Mouse (Mus musculus) midbrain, embryonic 14.5 days (tissue): ENCODE data around the gene Cux2. TPM values are rescaled to one million over a fixed set of nuclear protein-coding genes. Genes with fewer than 3 reads are reported as not detected.
A peak's percentile ranks its signal among the peaks of the same experiment; 100 is the strongest.

ENCODE experiments used
- ATAC-seq: fragments of 200-750 bp; cut with Nextera tagmentation; 2 replicates; pipeline ENCODE4 v1.8.0; 2017; ENCODE audit warnings: moderate number of reproducible peaks, moderate library complexity; ENCODE audit not compliant: low FRiP score, low TSS enrichment
- DNase-seq: peaks from one replicate; pipeline ENCODE4 v3.0.0-alpha.2; 2015
- H3K27ac ChIP-seq: fragments of 300-500 bp; sonication (generic); replicated peaks from 2 replicates; pipeline ENCODE4 v1.5.1; 2014; ENCODE audit warnings: mild to moderate bottlenecking, low read depth, low read length, moderate library complexity
- H3K27me3 ChIP-seq: fragments of 300-500 bp; sonication (generic); 2 replicates; pipeline ENCODE4 v1.6.1; 2014; ENCODE audit warnings: low read length, control low read depth, mixed read lengths; ENCODE audit not compliant: control insufficient read depth, insufficient read depth
- H3K36me3 ChIP-seq: fragments of 300-500 bp; sonication (generic); 2 replicates; pipeline ENCODE4 v1.6.1; 2014; ENCODE audit warnings: low read length, control low read depth; ENCODE audit not compliant: control insufficient read depth, insufficient read depth
- H3K4me1 ChIP-seq: fragments of 300-500 bp; sonication (generic); 2 replicates; pipeline ENCODE4 v1.6.1; 2014; ENCODE audit warnings: mild to moderate bottlenecking, antibody characterized with exemption, low read length, control low read depth; ENCODE audit not compliant: control insufficient read depth, insufficient read depth
- H3K4me2 ChIP-seq: fragments of 300-500 bp; sonication (generic); 2 replicates; pipeline ENCODE4 v1.6.1; 2014; ENCODE audit warnings: mild to moderate bottlenecking, low read length, moderate library complexity
- H3K4me3 ChIP-seq: fragments of 300-500 bp; sonication (generic); replicated peaks from 2 replicates; pipeline ENCODE4 v1.5.1; 2014; ENCODE audit warnings: low read depth, low read length
- H3K9ac ChIP-seq: fragments of 300-500 bp; sonication (generic); replicated peaks from 2 replicates; pipeline ENCODE4 v1.6.1; 2014; ENCODE audit warnings: mild to moderate bottlenecking, low read length, moderate library complexity
- H3K9me3 ChIP-seq: fragments of 300-500 bp; sonication (generic); 2 replicates; pipeline ENCODE4 v1.6.1; 2016; ENCODE audit warnings: low read length, control low read depth, mixed read lengths; ENCODE audit not compliant: control insufficient read depth
- WGBS: fragments of 180-500 bp; shearing (Covaris S2); extraction: QIAGEN DNeasy Blood & Tissue Kit; methylation state at CpG from one replicate; pipeline ENCODE4 v1.1.7; 2014; 5-methylcytosine and 5-hydroxymethylcytosine counted together
- polyA plus RNA-seq: library from polyadenylated mRNA; unstranded; fragments of >200 nt; fragmentation: Nextera tagmentation; extraction: Ambion mirVana; gene quantifications from 2 replicates; pipeline ENCODE4 v1.2.1, GENCODE M21; 2014

Gene Cux2
- polyA plus RNA-seq, 1 experiment from 2014 or later = 28.8 TPM

DNA sequence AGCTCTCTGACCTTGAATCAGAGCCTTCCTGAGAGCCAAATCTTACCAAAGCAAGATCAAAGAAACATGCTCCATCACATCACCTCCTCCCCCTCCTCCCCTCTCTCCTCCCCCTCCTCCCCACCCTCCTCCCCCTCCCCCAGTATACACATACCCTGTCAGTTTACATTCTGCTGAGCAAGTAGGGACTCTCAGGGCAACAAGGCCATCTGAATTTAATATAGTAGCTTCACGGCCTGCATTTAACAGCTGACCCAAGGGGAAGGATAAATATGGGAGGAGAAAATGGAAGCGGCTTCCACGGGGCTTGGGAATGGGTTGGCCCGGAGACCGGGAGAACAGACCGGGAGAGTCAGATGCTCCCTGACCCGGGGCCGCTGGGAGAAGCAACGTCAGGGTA is 32.1 kb downstream of the Cux2 start:
- Histone ChIP-seq H3K4me2 (no peak overlapping the region), H3K36me3 (no peaks in the 10 kb centered on the region), H3K27ac (peak overlapping the region; percentile 41), H3K9ac (no peak overlapping the region), H3K27me3 (no peaks in the 10 kb centered on the region), H3K4me1 (peaks cover 16% of the 10 kb centered on the region; the same call in 1 of the 2 replicates), H3K4me3 (no peak overlapping the region), H3K9me3 (peaks cover 8% of the 10 kb centered on the region; the same call in 1 of the 2 replicates)
- 46% methylated on average over 9 of the region's 9 CpGs for WGBS
- ATAC-seq (no peak), DNase-seq (no peak)

DNA sequence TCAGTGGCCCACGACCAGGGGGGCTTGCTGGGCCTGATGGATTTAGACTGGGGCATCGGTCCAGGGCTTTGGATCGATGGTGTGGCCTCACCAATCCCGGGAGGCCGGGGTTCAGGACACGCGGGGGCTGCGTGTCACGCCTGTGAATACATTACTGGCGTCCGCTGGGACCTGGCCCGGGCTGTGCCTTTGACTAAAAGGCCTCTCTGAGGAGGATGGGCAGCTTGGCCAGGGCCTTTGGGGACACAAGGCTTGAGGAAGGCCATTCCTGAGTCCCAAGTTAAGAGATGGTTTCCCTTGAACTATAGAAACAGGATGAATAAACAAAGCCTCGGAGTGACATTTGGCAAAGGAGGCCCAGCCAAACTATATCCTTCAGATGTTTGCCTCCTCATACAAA is 32.6 kb downstream of the Cux2 start:
- Histone ChIP-seq H3K27me3 (no peaks in the 10 kb centered on the region), H3K4me2 (no peak overlapping the region), H3K9me3 (0 out of 2 replicates have a peak, but pooled peaks cover 4% of the 10 kb centered on the region), H3K36me3 (no peaks in the 10 kb centered on the region), H3K4me3 (no peak overlapping the region), H3K4me1 (peaks cover 16% of the 10 kb centered on the region; the same call in 1 of the 2 replicates), H3K27ac (peak overlapping the region; percentile 41), H3K9ac (peak overlapping the region; percentile 16; the same call in 1 of the 2 replicates)
- DNase-seq (peak; percentile 36), ATAC-seq (no peak)
- WGBS = 30% methylated on average over 13 of the region's 13 CpGs

DNA sequence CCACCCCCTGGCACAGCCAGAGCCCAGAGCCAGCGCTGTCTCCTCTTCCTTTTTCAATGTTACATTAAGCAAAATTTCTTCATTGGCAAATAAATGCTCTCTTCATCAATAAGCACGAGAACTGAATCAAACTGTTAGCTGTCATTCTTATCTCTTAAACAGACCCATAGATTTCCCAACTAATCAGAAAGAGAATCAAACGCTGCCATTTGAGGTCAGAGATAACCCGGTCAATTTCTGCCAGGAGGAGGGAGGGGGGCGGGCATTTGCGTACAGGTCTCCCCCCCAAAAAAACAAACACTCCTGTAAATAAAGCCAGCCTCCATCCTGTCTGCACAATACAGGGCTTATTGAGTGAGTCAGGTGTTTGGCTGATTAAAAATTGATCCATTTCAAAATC is 33.2 kb downstream of the Cux2 start:
- H3K36me3 ChIP-seq = no peaks in the 10 kb centered on the region
- H3K4me3 ChIP-seq = no peak overlapping the region
- WGBS = 78% methylated on average over 6 of the region's 6 CpGs
- no peak for DNase-seq
- no peak overlapping the region for H3K4me2 ChIP-seq
- H3K4me1 ChIP-seq = peaks cover 16% of the 10 kb centered on the region; the same call in 1 of the 2 replicates
- H3K27ac ChIP-seq = no peak overlapping the region
- H3K9me3 ChIP-seq = no peaks in the 10 kb centered on the region
- H3K27me3 ChIP-seq = no peaks in the 10 kb centered on the region
- ATAC-seq = no peak
- H3K9ac ChIP-seq = peak overlapping the region; percentile 16; the same call in 1 of the 2 replicates

GRCm38 (mm10) chr5:122015149-122015548 is 34.8 kb downstream of the Cux2 start:
- Histone ChIP-seq H3K4me2 (no peak overlapping the region), H3K27ac (no peak overlapping the region), H3K9me3 (no peaks in the 10 kb centered on the region), H3K4me1 (peaks cover 16% of the 10 kb centered on the region; the same call in 1 of the 2 replicates), H3K4me3 (no peak overlapping the region), H3K27me3 (no peaks in the 10 kb centered on the region), H3K36me3 (no peaks in the 10 kb centered on the region), H3K9ac (no peak overlapping the region)
- ATAC-seq = no peak
- DNase-seq = no peak
- 69% methylated on average over 17 of the region's 17 CpGs for WGBS

DNA sequence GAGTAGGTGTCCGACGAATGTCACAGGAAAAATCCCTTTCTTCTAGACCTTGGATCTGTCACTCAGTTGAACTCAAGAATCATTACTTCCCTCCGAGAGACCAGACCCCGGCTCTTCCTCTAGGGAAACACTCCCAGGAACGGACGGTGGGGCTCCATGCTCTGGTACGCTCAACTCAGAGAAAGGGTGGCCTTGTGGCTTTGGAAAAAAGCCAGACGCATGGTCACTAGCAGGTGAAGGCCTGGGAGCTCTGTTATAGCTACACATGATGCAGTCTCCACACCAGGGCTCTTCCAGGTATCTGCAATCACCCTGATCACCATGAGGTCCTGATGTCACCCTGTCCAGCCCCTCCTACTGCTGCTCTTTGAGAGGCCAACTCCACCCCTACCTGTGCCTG is 35.2 kb downstream of the Cux2 start:
- WGBS = 88% methylated on average over 8 of the region's 8 CpGs
- no peak overlapping the region for H3K9ac ChIP-seq
- H3K27ac ChIP-seq = no peak overlapping the region
- H3K27me3 ChIP-seq = no peaks in the 10 kb centered on the region
- DNase-seq = no peak
- H3K36me3 ChIP-seq = no peaks in the 10 kb centered on the region
- H3K9me3 ChIP-seq = no peaks in the 10 kb centered on the region
- peaks cover 16% of the 10 kb centered on the region; the same call in 1 of the 2 replicates for H3K4me1 ChIP-seq
- no peak for ATAC-seq
- H3K4me3 ChIP-seq = no peak overlapping the region
- no peak overlapping the region for H3K4me2 ChIP-seq

DNA sequence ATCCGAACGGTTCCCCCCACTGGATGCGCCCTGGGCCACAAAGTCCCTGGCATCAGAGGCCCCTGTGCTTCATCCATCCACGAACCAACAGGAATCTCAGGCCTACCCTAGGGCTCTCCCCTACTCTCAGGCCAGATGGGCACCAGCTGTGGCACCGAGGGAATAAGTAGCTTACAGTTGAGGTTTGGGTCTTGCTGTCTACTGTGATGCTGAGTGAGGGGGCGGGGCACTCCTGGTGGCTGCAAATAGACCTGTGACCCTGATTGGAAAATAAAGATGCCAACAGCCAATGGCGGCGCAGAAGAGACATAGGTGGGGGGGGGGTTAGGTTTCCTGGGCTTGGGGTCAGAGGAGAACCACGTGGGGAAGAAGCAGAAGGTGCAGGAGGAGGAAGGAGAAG is 38.6 kb downstream of the Cux2 start:
- Histone ChIP-seq H3K36me3 (no peaks in the 10 kb centered on the region), H3K9ac (no peak overlapping the region), H3K9me3 (peaks cover 7% of the 10 kb centered on the region; the same call in 1 of the 2 replicates), H3K27me3 (no peaks in the 10 kb centered on the region), H3K4me2 (no peak overlapping the region), H3K4me1 (0 out of 2 replicates have a peak, but pooled peaks cover 3% of the 10 kb centered on the region), H3K27ac (no peak overlapping the region), H3K4me3 (no peak overlapping the region)
- ATAC-seq (no peak), DNase-seq (no peak)
- WGBS = 32% methylated on average over 9 of the region's 9 CpGs

GRCm38 (mm10) chr5:122007946-122008441 is 41.9 kb downstream of the Cux2 start:
- WGBS = 97% methylated on average over 10 of the region's 10 CpGs
- DNase-seq (no peak), ATAC-seq (no peak)
- no peaks in the 10 kb centered on the region for H3K36me3 ChIP-seq
- no peaks in the 10 kb centered on the region for H3K4me1 ChIP-seq
- no peaks in the 10 kb centered on the region for H3K27me3 ChIP-seq
- no peak overlapping the region for H3K27ac ChIP-seq
- H3K9me3 ChIP-seq = peaks cover 8% of the 10 kb centered on the region; the same call in 1 of the 2 replicates
- no peak overlapping the region for H3K4me2 ChIP-seq
- H3K9ac ChIP-seq = no peak overlapping the region
- no peak overlapping the region for H3K4me3 ChIP-seq

DNA sequence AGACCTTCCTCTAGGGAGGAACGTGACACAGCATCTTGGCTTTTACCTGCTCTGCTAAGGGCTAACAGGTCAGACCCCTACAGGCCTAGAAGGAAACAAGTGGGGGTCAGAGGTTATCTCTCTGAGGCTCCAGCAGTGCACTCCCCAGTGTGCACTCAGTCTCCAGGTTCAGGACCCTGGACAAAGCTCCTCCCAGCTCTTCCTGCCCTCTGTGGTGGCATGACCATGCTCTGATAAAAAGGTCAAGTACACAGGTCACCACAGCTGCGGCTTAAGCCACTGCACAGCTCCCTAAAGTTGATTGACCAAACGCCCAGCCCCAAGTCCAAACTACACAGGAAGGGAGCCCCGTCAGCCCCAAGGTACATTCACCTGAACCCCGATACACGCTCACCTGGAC is 46.4 kb downstream of the Cux2 start:
- Histone ChIP-seq H3K4me3 (no peak overlapping the region), H3K9ac (no peak overlapping the region), H3K9me3 (peaks cover 8% of the 10 kb centered on the region; the same call in 1 of the 2 replicates), H3K36me3 (no peaks in the 10 kb centered on the region), H3K27ac (no peak overlapping the region), H3K4me2 (no peak overlapping the region), H3K4me1 (peaks cover 4% of the 10 kb centered on the region; the same call in 1 of the 2 replicates), H3K27me3 (no peaks in the 10 kb centered on the region)
- ATAC-seq = no peak
- DNase-seq = no peak
- WGBS = 74% methylated on average over 6 of the region's 6 CpGs

DNA sequence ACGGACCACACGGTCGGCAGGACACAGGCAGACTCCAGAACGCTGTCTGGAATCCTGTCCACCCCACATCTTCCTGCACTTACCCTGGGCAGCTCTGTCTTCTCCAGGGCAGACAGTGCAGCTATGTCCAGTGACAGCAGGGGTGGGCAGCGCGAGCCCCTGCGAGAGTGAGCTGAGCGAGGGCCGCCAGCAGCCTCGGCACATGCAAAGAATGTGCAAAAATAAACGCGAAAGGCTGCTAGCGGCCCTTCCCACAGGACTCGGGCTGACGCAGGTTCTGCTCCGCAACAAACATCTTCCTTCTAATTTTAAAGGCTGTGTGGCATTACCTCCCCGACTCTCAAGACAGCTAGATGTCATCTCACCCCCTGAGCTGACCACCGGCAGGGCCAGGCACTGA is 47.8 kb downstream of the Cux2 start:
- no peaks in the 10 kb centered on the region for H3K36me3 ChIP-seq
- H3K9ac ChIP-seq = 0 out of 2 replicates have a peak overlapping the region, but pooled peaks have one; percentile 12
- WGBS = 50% methylated on average over 18 of the region's 18 CpGs
- 0 out of 2 replicates have a peak overlapping the region, but pooled peaks have one; percentile 26 for H3K27ac ChIP-seq
- ATAC-seq (no peak), DNase-seq (peak; percentile 46)
- no peak overlapping the region for H3K4me3 ChIP-seq
- H3K27me3 ChIP-seq = no peaks in the 10 kb centered on the region
- H3K4me1 ChIP-seq = peaks cover 4% of the 10 kb centered on the region; the same call in 1 of the 2 replicates
- peaks cover 8% of the 10 kb centered on the region; the same call in 1 of the 2 replicates for H3K9me3 ChIP-seq
- H3K4me2 ChIP-seq = no peak overlapping the region
